Mouse (Mus musculus): Measurements from ENCODE around the gene Gm1043.

DNA sequence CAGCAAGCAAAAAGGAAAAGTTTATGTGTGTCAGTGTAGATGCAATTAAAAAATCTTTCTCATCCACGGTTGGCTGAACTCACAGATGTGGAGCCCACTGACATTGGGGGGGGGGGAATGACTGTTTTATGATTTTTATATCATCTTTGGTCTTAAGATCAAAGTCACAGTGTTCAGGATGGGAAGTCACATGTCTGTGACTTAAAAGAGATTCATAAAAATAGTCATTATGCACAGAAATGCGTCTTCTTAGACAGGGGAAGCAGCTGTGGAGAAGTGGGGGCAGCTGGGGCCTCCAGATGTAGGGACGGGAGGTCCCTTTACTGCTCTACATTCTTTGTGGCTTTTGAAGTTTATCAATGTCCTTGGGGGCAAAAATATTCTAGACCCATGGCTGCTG is 28.7 kb upstream of the Gm1043 start:
- no peak for TF ChIP-seq POLR2A (IDR thresholded peaks at IDR 0.05; ENCODE audit: control insufficient read depth, low read depth, low read length)
- TF ChIP-seq CTCF (IDR thresholded peaks at IDR 0.05; ENCODE audit: control insufficient read depth, insufficient read depth, insufficient replicate concordance, low read depth, low read length), result no peak

All from testis, adult 2 months (tissue).